Mouse (Mus musculus) NIH3T3 (cell line): ENCODE measurements at regions not wholly inside any gene's neighbourhood (a gene's known extent, or its start where the extent isn't known, plus 50 kb on each side); places are given as distances from the start of the nearest gene placed in this dataset.
A peak's percentile ranks its signal among the peaks of the same experiment; 100 is the strongest.
"Not testable (repeated sequence)": the region's sequence is repeated elsewhere in the genome, so short reads cannot be mapped to it uniquely, and the experiment has no call there.

ENCODE experiments used
- DNase-seq: peaks from one replicate; pipeline ENCODE4 v3.0.0-alpha.2; 2012; ENCODE audit warnings: low read depth

- DNase-seq, result peak; percentile 91
These were observed 151.2 kb upstream of the Supt20 start for GRCm38 (mm10) chr3:54541389-54541788.

GRCm38 (mm10) chr3:54545393-54545792, 147.2 kb upstream of the Supt20 start:
- peak; percentile 82 for DNase-seq

- peak; percentile 94 for DNase-seq
These were observed 140.7 kb upstream of the Supt20 start for GRCm38 (mm10) chr3:54551908-54552307.

- no peak for DNase-seq
These were observed 136.7 kb upstream of the Supt20 start for GRCm38 (mm10) chr3:54555954-54556353.

GRCm38 (mm10) chr3:54559053-54559452, 133.6 kb upstream of the Supt20 start:
- peak; percentile 37 for DNase-seq

GRCm38 (mm10) chr3:54559527-54559926, 133.1 kb upstream of the Supt20 start:
- peak; percentile 30 for DNase-seq

GRCm38 (mm10) chr3:54560056-54560922, 132.3 kb upstream of the Supt20 start:
- peak; percentile 72 for DNase-seq

GRCm38 (mm10) chr3:54567329-54567728, 125.3 kb upstream of the Supt20 start:
- no peak for DNase-seq

- DNase-seq, result no peak
These were observed 124.5 kb upstream of the Supt20 start for GRCm38 (mm10) chr3:54568096-54568495.

- DNase-seq, result no peak
These were observed 122.1 kb upstream of the Supt20 start for GRCm38 (mm10) chr3:54570501-54570900.

- DNase-seq, result no peak
These were observed 114.8 kb upstream of the Supt20 start for GRCm38 (mm10) chr3:54577851-54578250.

GRCm38 (mm10) chr3:54579425-54579824, 113.2 kb upstream of the Supt20 start:
- DNase-seq, result no peak

GRCm38 (mm10) chr3:54580339-54580738, 112.3 kb upstream of the Supt20 start:
- no peak for DNase-seq

- DNase-seq, result not testable (repeated sequence)
These were observed 106.8 kb upstream of the Supt20 start for GRCm38 (mm10) chr3:54585781-54586180.

- peak; percentile 93 for DNase-seq
These were observed 105.2 kb upstream of the Supt20 start for GRCm38 (mm10) chr3:54587127-54587995.

- peak; percentile 20 for DNase-seq
These were observed 104.4 kb upstream of the Supt20 start for GRCm38 (mm10) chr3:54588198-54588597.

- DNase-seq, result no peak
These were observed 102.6 kb upstream of the Supt20 start for GRCm38 (mm10) chr3:54589976-54590375.

- DNase-seq, result peak; percentile 41
These were observed 101.4 kb upstream of the Supt20 start for GRCm38 (mm10) chr3:54591160-54591559.

GRCm38 (mm10) chr3:54592064-54592463, 100.5 kb upstream of the Supt20 start:
- DNase-seq, result no peak

GRCm38 (mm10) chr3:54592655-54593428, 99.8 kb upstream of the Supt20 start:
- no peak for DNase-seq

- no peak for DNase-seq
These were observed 97.4 kb upstream of the Supt20 start for GRCm38 (mm10) chr3:54595193-54595592.
